Mouse (Mus musculus) right cerebral cortex, postnatal 10 days (tissue): Measurements from ENCODE around the gene Fxyd6.

Source experiments
- DNase-seq, 2 experiments: peaks; one replicate each; pipeline ENCODE4 v3.0.0; 2021; ENCODE audit warnings: low spot score in 2 of 2

Gene Fxyd6

GRCm38 (mm10) chr9:45370117-45370561 lies at the start of gene Fxyd6:
Gene Fxyd6, plus strand, starts transcription at chr9:45370185.
- peak; percentile 77 for DNase-seq

GRCm38 (mm10) chr9:45321465-45321864 lies 48.5 kb upstream of the Fxyd6 start:
- no peak for DNase-seq

- no peak for DNase-seq
Measured at GRCm38 (mm10) chr9:45321946-45322430, 48.0 kb upstream of the Fxyd6 start.

GRCm38 (mm10) chr9:45326390-45326789 lies 43.6 kb upstream of the Fxyd6 start:
- no peak for DNase-seq

- DNase-seq, result no peak
Measured at GRCm38 (mm10) chr9:45328263-45328662, 41.7 kb upstream of the Fxyd6 start.

- no peak for DNase-seq
Measured at GRCm38 (mm10) chr9:45329577-45329976, 40.4 kb upstream of the Fxyd6 start.

GRCm38 (mm10) chr9:45337406-45337805 lies 32.6 kb upstream of the Fxyd6 start:
- no peak for DNase-seq

- no peak for DNase-seq
Measured at GRCm38 (mm10) chr9:45343066-45343465, 26.9 kb upstream of the Fxyd6 start.

- peak; percentile 39 to 40 for DNase-seq
Measured at GRCm38 (mm10) chr9:45345516-45345915, 24.5 kb upstream of the Fxyd6 start.

GRCm38 (mm10) chr9:45346276-45346675 lies 23.7 kb upstream of the Fxyd6 start:
- no peak for DNase-seq

- DNase-seq, result no peak
Measured at GRCm38 (mm10) chr9:45348560-45348959, 21.4 kb upstream of the Fxyd6 start.

- no peak for DNase-seq
Measured at GRCm38 (mm10) chr9:45349181-45349580, 20.8 kb upstream of the Fxyd6 start.

GRCm38 (mm10) chr9:45349851-45350250 lies 20.1 kb upstream of the Fxyd6 start:
- no peak for DNase-seq

- DNase-seq, result no peak
Measured at GRCm38 (mm10) chr9:45355192-45355591, 14.8 kb upstream of the Fxyd6 start.

GRCm38 (mm10) chr9:45358356-45358755 lies 11.6 kb upstream of the Fxyd6 start:
- DNase-seq, result no peak

GRCm38 (mm10) chr9:45362051-45362461 lies 7.9 kb upstream of the Fxyd6 start:
- DNase-seq, result no peak

GRCm38 (mm10) chr9:45363639-45364214 lies 6.3 kb upstream of the Fxyd6 start:
- no peak for DNase-seq

GRCm38 (mm10) chr9:45367716-45368115 lies 2.3 kb upstream of the Fxyd6 start:
- no peak for DNase-seq

- no peak for DNase-seq
Measured at GRCm38 (mm10) chr9:45368341-45368901, 1.6 kb upstream of the Fxyd6 start.

GRCm38 (mm10) chr9:45370616-45371336 lies 791 bp downstream of the Fxyd6 start:
- DNase-seq, result peak in 1 of 2 experiments; percentile 49

GRCm38 (mm10) chr9:45371337-45371707 lies 1.3 kb downstream of the Fxyd6 start:
- peak; percentile 45 to 73 for DNase-seq

GRCm38 (mm10) chr9:45373896-45374295 lies 3.9 kb downstream of the Fxyd6 start:
- no peak for DNase-seq

- no peak for DNase-seq
Measured at GRCm38 (mm10) chr9:45374988-45375502, 5.1 kb downstream of the Fxyd6 start.
